Mouse (Mus musculus) liver, embryonic 15.5 days (tissue): ENCODE measurements around the gene Rln3. TPM values are rescaled to one million over a fixed set of nuclear protein-coding genes. Genes with fewer than 3 reads are reported as not detected.

Experiments used
- ATAC-seq: fragments of 200-750 bp; cut with Nextera tagmentation; 2 replicates; pipeline ENCODE4 v1.8.0; 2017; ENCODE audit warnings: moderate number of reproducible peaks, mild to moderate bottlenecking, moderate library complexity; ENCODE audit not compliant: insufficient read depth
- H3K27ac ChIP-seq: fragments of 300-500 bp; sonication (generic); replicated peaks from 2 replicates; pipeline ENCODE4 v1.5.1; 2015; ENCODE audit warnings: mild to moderate bottlenecking, inconsistent platforms
- H3K27me3 ChIP-seq: fragments of 300-500 bp; sonication (generic); 2 replicates; pipeline ENCODE4 v1.6.1; 2015; ENCODE audit warnings: mild to moderate bottlenecking, inconsistent platforms
- H3K36me3 ChIP-seq: fragments of 300-500 bp; sonication (generic); replicated peaks from 2 replicates; pipeline ENCODE4 v1.6.1; 2015; ENCODE audit warnings: moderate library complexity, mild to moderate bottlenecking, inconsistent platforms
- H3K4me1 ChIP-seq: fragments of 300-500 bp; sonication (generic); replicated peaks from 2 replicates; pipeline ENCODE4 v1.6.1; 2015; ENCODE audit warnings: inconsistent platforms
- H3K4me2 ChIP-seq: fragments of 300-500 bp; sonication (generic); 2 replicates; pipeline ENCODE4 v1.6.1; 2015; ENCODE audit warnings: moderate library complexity, mild to moderate bottlenecking, inconsistent platforms
- H3K4me3 ChIP-seq: fragments of 300-500 bp; sonication (generic); replicated peaks from 2 replicates; pipeline ENCODE4 v1.5.1; 2015; ENCODE audit warnings: mild to moderate bottlenecking, inconsistent platforms
- H3K9ac ChIP-seq: fragments of 300-500 bp; sonication (generic); 2 replicates; pipeline ENCODE4 v1.6.1; 2015; ENCODE audit warnings: moderate library complexity, mild to moderate bottlenecking, inconsistent platforms
- H3K9me3 ChIP-seq: fragments of 300-500 bp; sonication (generic); replicated peaks from 2 replicates; pipeline ENCODE4 v1.6.1; 2016; ENCODE audit warnings: inconsistent platforms
- WGBS: fragments of 180-500 bp; shearing (Covaris S2); methylation state at CpG from one replicate; pipeline ENCODE4 v1.1.7; 2015; ENCODE audit warnings: mixed read lengths; ENCODE audit not compliant: insufficient replicate concordance; 5-methylcytosine and 5-hydroxymethylcytosine counted together
- microRNA counts: library from miRNA; unstranded; fragments of <30 nt; microRNA quantifications from one replicate; lab custom pipeline; 2016
- microRNA-seq: library from miRNA; unstranded; fragments of <30 nt; microRNA quantifications from one replicate; pipeline ENCODE4, GENCODE M21; 2016
- polyA plus RNA-seq: library from polyadenylated mRNA; unstranded; fragments of >200 nt; fragmentation: Nextera tagmentation; extraction: Ambion mirVana; gene quantifications from 2 replicates; pipeline ENCODE4 v1.2.1, GENCODE M21; 2015

The Rln3 gene
- polyA plus RNA-seq, 1 experiment from 2014 or later, result 0.15 TPM

GRCm38 (mm10) chr8:83994030-83994429, 50.8 kb downstream of the Rln3 start:
- 26% methylated on average over 3 of the region's 3 CpGs for WGBS
- no peaks in the 10 kb centered on the region for H3K9me3 ChIP-seq
- H3K4me1 ChIP-seq, result peaks cover 65% of the 10 kb centered on the region
- H3K27ac ChIP-seq, result peak overlapping the region; percentile 26; the same call in 1 of the 2 replicates
- no peak for ATAC-seq
- no peak overlapping the region for H3K4me3 ChIP-seq
- peaks cover 41% of the 10 kb centered on the region for H3K36me3 ChIP-seq
- no peak overlapping the region for H3K4me2 ChIP-seq
- no peak overlapping the region for H3K9ac ChIP-seq
- no peaks in the 10 kb centered on the region for H3K27me3 ChIP-seq

MicroRNAs encoded within 50 kb of the gene (microRNA counts, 519-probe panel; counts per million panel counts)
- not detected for microRNA mmu-miR-1199 (lab: Ali Mortazavi, UCI)
- 3,697 counts per million, percentile 75 among the panel's probes with 10 or more counts for microRNA mmu-miR-709 (lab: Ali Mortazavi, UCI)

Small RNA genes within 50 kb of the gene (microRNA-seq; reads per million reads assigned to microRNA genes)
- gene Mir1199 (not detected), gene Mir709 (not detected), gene Mir8111 (1.8 reads per million)

Other genes with a start within 250 kb of the Rln3 start
- gene Adgrl1, start 144.9 kb downstream of the Rln3 start, polyA plus RNA-seq, result 1.1 and 1.6 TPM in 2 replicates
- 0.39 and 0.47 TPM in 2 replicates for gene Gm10644, start 89.8 kb downstream of the Rln3 start, polyA plus RNA-seq
- 116 and 118 TPM in 2 replicates for gene Asf1b, start 89.5 kb downstream of the Rln3 start, polyA plus RNA-seq
- 51.2 and 51.5 TPM in 2 replicates for gene Prkaca, start 72.0 kb downstream of the Rln3 start, polyA plus RNA-seq
- 5.8 and 6.9 TPM in 2 replicates for gene Samd1, start 47.3 kb downstream of the Rln3 start, polyA plus RNA-seq
- 0.58 and 0.61 TPM in 2 replicates for gene 1700067K01Rik, start 43.5 kb downstream of the Rln3 start, polyA plus RNA-seq
- not detected in 2 replicates for gene 2210011C24Rik, start 32.8 kb downstream of the Rln3 start, polyA plus RNA-seq
- 0.15 and 0.23 TPM in 2 replicates for gene Palm3, start 23.5 kb downstream of the Rln3 start, polyA plus RNA-seq
- gene Il27ra, start 2.4 kb downstream of the Rln3 start, polyA plus RNA-seq, result 0.74 and 1.3 TPM in 2 replicates
- 0.24 and 0.30 TPM in 2 replicates for gene Gm10643, start 20.1 kb upstream of the Rln3 start, polyA plus RNA-seq
- 2.4 and 2.9 TPM in 2 replicates for gene Rfx1, start 21.8 kb upstream of the Rln3 start, polyA plus RNA-seq
- gene Dcaf15, start 59.8 kb upstream of the Rln3 start, polyA plus RNA-seq, result 3.2 and 3.5 TPM in 2 replicates
- not detected in 2 replicates for gene Podnl1, start 81.0 kb upstream of the Rln3 start, polyA plus RNA-seq
- gene Cc2d1a, start 102.9 kb upstream of the Rln3 start, polyA plus RNA-seq, result 5.4 and 5.5 TPM in 2 replicates
- 0.25 and 0.41 TPM in 2 replicates for gene 4930432K21Rik, start 103.0 kb upstream of the Rln3 start, polyA plus RNA-seq
- gene Nanos3, start 140.2 kb upstream of the Rln3 start, polyA plus RNA-seq, result 0.31 TPM in 2 replicates
- 2.0 and 2.5 TPM in 2 replicates for gene Zswim4, start 192.1 kb upstream of the Rln3 start, polyA plus RNA-seq
- gene D8Ertd738e, start 204.7 kb upstream of the Rln3 start, polyA plus RNA-seq, result 176 and 183 TPM in 2 replicates
- gene Mri1, start 212.3 kb upstream of the Rln3 start, polyA plus RNA-seq, result 28.6 and 30.5 TPM in 2 replicates
- 7.3 and 7.7 TPM in 2 replicates for gene Ccdc130, start 225.4 kb upstream of the Rln3 start, polyA plus RNA-seq